Mouse (Mus musculus) MEL (cell line): ENCODE data around the gene Rnf169. TPM values are rescaled to one million over a fixed set of nuclear protein-coding genes. Genes with fewer than 3 reads are reported as not detected.

Source experiments
- DNase-seq: peaks from one replicate; pipeline ENCODE4 v3.0.0; 2011; ENCODE audit warnings: low read depth, low spot score
- H3K27ac ChIP-seq: 2 replicates; pipeline ENCODE4 v1.5.1; 2012; ENCODE audit warnings: low read depth, mild to moderate bottlenecking, control low read depth, low read length, moderate library complexity; ENCODE audit not compliant: control insufficient read depth
- H3K27me3 ChIP-seq, 2 experiments: fragments of 150-350 bp in 1 of 2; sonication (generic) in 1 of 2; 2 replicates each; pipeline ENCODE4 v1.6.1; 2012; ENCODE audit warnings: low read length in 2 of 2, mild to moderate bottlenecking in 2 of 2, improper control_type of control experiment in 1 of 2, moderate library complexity in 1 of 2; ENCODE audit not compliant: insufficient read depth in 2 of 2, control insufficient read depth in 1 of 2
- H3K36me3 ChIP-seq, 2 experiments: 2 replicates each; pipeline ENCODE4 v1.6.1; 2012 to 2014; ENCODE audit warnings: low read length in 2 of 2, improper control_type of control experiment in 1 of 2, inconsistent platforms in 1 of 2, mild to moderate bottlenecking in 1 of 2; ENCODE audit not compliant: insufficient read depth in 2 of 2, control insufficient read depth in 1 of 2
- H3K4me1 ChIP-seq, 2 experiments: fragments of 150-350 bp in 1 of 2; sonication (generic) in 1 of 2; 2 replicates each; pipeline ENCODE4 v1.6.1; 2012; ENCODE audit warnings: low read length in 2 of 2, improper control_type of control experiment in 1 of 2, mild to moderate bottlenecking in 1 of 2; ENCODE audit not compliant: insufficient read depth in 2 of 2, control insufficient read depth in 1 of 2
- H3K4me3 ChIP-seq, 2 experiments: fragments of 150-350 bp in 1 of 2; sonication (generic) in 1 of 2; 2 replicates each; pipeline ENCODE4 v1.5.1; 2012; ENCODE audit warnings: low read depth in 2 of 2, low read length in 2 of 2, mild to moderate bottlenecking in 2 of 2, moderate library complexity in 2 of 2, control low read depth in 1 of 2, improper control_type of control experiment in 1 of 2; ENCODE audit not compliant: control insufficient read depth in 1 of 2, insufficient read depth in 1 of 2
- H3K79me2 ChIP-seq: 2 replicates; pipeline ENCODE4 v1.6.1; 2012; ENCODE audit warnings: mild to moderate bottlenecking, low read length, moderate library complexity; ENCODE audit not compliant: control insufficient read depth, poor library complexity, insufficient read depth
- H3K9ac ChIP-seq: 2 replicates; pipeline ENCODE4 v1.6.1; 2012; ENCODE audit warnings: low read depth, mild to moderate bottlenecking, control low read depth, low read length, moderate library complexity; ENCODE audit not compliant: control insufficient read depth, poor library complexity, severe bottlenecking
- H3K9me3 ChIP-seq: fragments of 150-350 bp; sonication (generic); replicated peaks from 2 replicates; pipeline ENCODE4 v1.6.1; 2012; ENCODE audit warnings: mild to moderate bottlenecking, low read length, improper control_type of control experiment, moderate library complexity; ENCODE audit not compliant: insufficient read depth
- BHLHE40 ChIP-seq: IDR thresholded peaks from 2 replicates; pipeline ENCODE4 v1.6.1; 2012; ENCODE audit warnings: low read depth, mild to moderate bottlenecking, inconsistent platforms, low read length, improper control_type of control experiment, borderline replicate concordance
- CHD1 ChIP-seq: IDR thresholded peaks from 2 replicates; pipeline ENCODE4 v1.6.1; 2012; ENCODE audit warnings: low read depth, mild to moderate bottlenecking, inconsistent platforms, low read length, improper control_type of control experiment
- CHD2 ChIP-seq: IDR thresholded peaks from 2 replicates; pipeline ENCODE4 v1.6.1; 2011; ENCODE audit warnings: low read length, improper control_type of control experiment
- CTCF ChIP-seq, 3 experiments: IDR thresholded peaks in 2 of 3; conservative IDR thresholded peaks in 1 of 3; 2 replicates each; pipeline ENCODE4 v1.5.1; 2011 to 2012; ENCODE audit warnings: low read length in 3 of 3, low read depth in 2 of 3, mild to moderate bottlenecking in 2 of 3, improper control_type of control experiment in 1 of 3, inconsistent platforms in 1 of 3, mixed read lengths in 1 of 3, moderate library complexity in 1 of 3; ENCODE audit not compliant: control insufficient read depth in 1 of 3, insufficient read depth in 1 of 3, poor library complexity in 1 of 3, severe bottlenecking in 1 of 3
- ELF1 ChIP-seq: IDR thresholded peaks from 2 replicates; pipeline ENCODE4 v1.6.1; 2014; ENCODE audit warnings: low read depth, mild to moderate bottlenecking, inconsistent platforms, low read length, improper control_type of control experiment, moderate library complexity
- GATA1 ChIP-seq: IDR thresholded peaks from 2 replicates; pipeline ENCODE4 v1.6.1; 2011; ENCODE audit warnings: low read depth, low read length, improper control_type of control experiment
- JUND ChIP-seq: IDR thresholded peaks from 2 replicates; pipeline ENCODE4 v1.6.1; 2011; ENCODE audit warnings: low read depth, mild to moderate bottlenecking, improper control_type of control experiment, low read length
- MEF2A ChIP-seq: IDR thresholded peaks from 2 replicates; pipeline ENCODE4 v1.6.1; 2014; ENCODE audit warnings: low read depth, mild to moderate bottlenecking, inconsistent platforms, low read length, improper control_type of control experiment; ENCODE audit not compliant: poor library complexity, insufficient replicate concordance, severe bottlenecking; ENCODE audit errors: extremely low read depth
- MYB ChIP-seq: IDR thresholded peaks from 2 replicates; pipeline ENCODE4 v1.6.1; 2011; ENCODE audit warnings: mild to moderate bottlenecking, low read depth, low read length, improper control_type of control experiment
- MYC ChIP-seq: IDR thresholded peaks from 2 replicates; pipeline ENCODE4 v1.6.1; 2011; ENCODE audit warnings: low read depth, mild to moderate bottlenecking, low read length, improper control_type of control experiment, moderate library complexity
- NELFE ChIP-seq: IDR thresholded peaks from 2 replicates; pipeline ENCODE4 v1.6.1; 2011; ENCODE audit warnings: low read depth, low read length, improper control_type of control experiment
- POLR2AphosphoS2 ChIP-seq: IDR thresholded peaks from 2 replicates; pipeline ENCODE4 v1.6.1; 2011; ENCODE audit warnings: low read length, improper control_type of control experiment
- POLR2AphosphoS5 ChIP-seq: IDR thresholded peaks from 2 replicates; pipeline ENCODE4 v1.6.1; 2012; ENCODE audit warnings: low read depth, borderline replicate concordance, mild to moderate bottlenecking, inconsistent platforms, low read length, moderate library complexity, mixed read lengths
- RAD21 ChIP-seq: IDR thresholded peaks from 2 replicates; pipeline ENCODE4 v1.6.1; 2011; ENCODE audit warnings: mild to moderate bottlenecking, low read depth, low read length, improper control_type of control experiment
- RCOR1 ChIP-seq: IDR thresholded peaks from 2 replicates; pipeline ENCODE4 v1.6.1; 2012; ENCODE audit warnings: low read depth, mild to moderate bottlenecking, inconsistent platforms, low read length, improper control_type of control experiment
- SMC3 ChIP-seq: IDR thresholded peaks from 2 replicates; pipeline ENCODE4 v1.6.1; 2011; ENCODE audit warnings: low read depth, low read length, improper control_type of control experiment
- TCF12 ChIP-seq: IDR thresholded peaks from 2 replicates; pipeline ENCODE4 v1.6.1; 2014; ENCODE audit warnings: low read depth, mild to moderate bottlenecking, inconsistent platforms, low read length, improper control_type of control experiment, moderate library complexity
- UBTF ChIP-seq: IDR thresholded peaks from 2 replicates; pipeline ENCODE4 v1.6.1; 2012; ENCODE audit warnings: low read depth, mild to moderate bottlenecking, inconsistent platforms, low read length, improper control_type of control experiment, moderate library complexity, borderline replicate concordance; ENCODE audit not compliant: insufficient read depth
- ZC3H11A ChIP-seq: IDR thresholded peaks from 2 replicates; pipeline ENCODE4 v1.6.1; 2012; ENCODE audit warnings: low read depth, mild to moderate bottlenecking, inconsistent platforms, low read length, improper control_type of control experiment
- ZNF384 ChIP-seq: IDR thresholded peaks from 2 replicates; pipeline ENCODE4 v1.6.1; 2012; ENCODE audit warnings: low read depth, mild to moderate bottlenecking, inconsistent platforms, low read length, improper control_type of control experiment
- polyA plus RNA-seq, 2 experiments: library from polyadenylated mRNA; stranded (reverse) in 1 of 2; unstranded in 1 of 2; fragments of >175 nt in 1 of 2; fragments of >200 nt in 1 of 2; gene quantifications; 2 replicates each; pipeline versions ENCODE4 v1.2.1 to v1.2.4; 2012; ENCODE audit warnings: low replicate concordance in 2 of 2, low read depth in 1 of 2; ENCODE audit not compliant: insufficient read length in 2 of 2, insufficient read depth in 1 of 2, missing spikeins in 1 of 2
- total RNA-seq: library from RNA; depleted of rRNA; stranded (reverse); fragments of 300-350 nt; gene quantifications from 2 replicates; pipeline ENCODE4 v1.2.3, GENCODE M21; 2012

The Rnf169 gene
- total and polyA plus RNA-seq, 3 experiments: 6.2 to 7.2 TPM; not detected in 1

GRCm38 (mm10) chr7:99902208-99902607, 78.0 kb downstream of the Rnf169 start:
- no peaks in the 10 kb centered on the region for H3K9me3 ChIP-seq
- TF ChIP-seq CTCF (IDR thresholded peaks at IDR 0.05 in 2 of 3, conservative IDR thresholded peaks at IDR 0.05 in 1 of 3; ENCODE audit: control insufficient read depth in 1 of 3, insufficient read depth in 1 of 3, low read depth in 2 of 3, low read length in 3 of 3, poor library complexity in 1 of 3, severe bottlenecking in 1 of 3): no peak

GRCm38 (mm10) chr7:99896905-99897304, 83.3 kb downstream of the Rnf169 start:
- no peak overlapping the region for H3K27ac ChIP-seq
- no peaks in the 10 kb centered on the region for H3K79me2 ChIP-seq
- DNase-seq: no peak
- H3K9me3 ChIP-seq: no peaks in the 10 kb centered on the region
- peaks cover 0 to 6% of the 10 kb centered on the region in 2 experiments; a peak in 2 of 4 replicates for H3K36me3 ChIP-seq
- peaks cover 3 to 20% of the 10 kb centered on the region in 2 experiments; a peak in 3 of 4 replicates for H3K4me1 ChIP-seq
- no peak overlapping the region for H3K4me3 ChIP-seq
- TF ChIP-seq NELFE: no peak
- no peak for TF ChIP-seq CHD1
- TF ChIP-seq ZNF384: no peak
- TF ChIP-seq CHD2: no peak
- TF ChIP-seq SMC3: no peak
- no peak for TF ChIP-seq TCF12
- TF ChIP-seq UBTF: no peak
- no peak for TF ChIP-seq MEF2A
- TF ChIP-seq JUND: no peak
- TF ChIP-seq ZC3H11A: no peak
- H3K9ac ChIP-seq: no peak overlapping the region
- H3K27me3 ChIP-seq: no peaks in the 10 kb centered on the region

More at GRCm38 (mm10) chr7:99902208-99902607, 78.0 kb downstream of the Rnf169 start:
- H3K4me3 ChIP-seq: no peak overlapping the region
- no peak for DNase-seq
- H3K79me2 ChIP-seq: no peaks in the 10 kb centered on the region
- no peak overlapping the region for H3K9ac ChIP-seq
- peaks cover 11 to 34% of the 10 kb centered on the region in 2 experiments for H3K4me1 ChIP-seq
- no peaks in the 10 kb centered on the region for H3K27me3 ChIP-seq
- no peak overlapping the region for H3K27ac ChIP-seq
- H3K36me3 ChIP-seq: peaks cover 0 to 31% of the 10 kb centered on the region in 2 experiments; a peak in 2 of 4 replicates

GRCm38 (mm10) chr7:99894478-99894877, 85.8 kb downstream of the Rnf169 start:
- DNase-seq: no peak
- H3K27me3 ChIP-seq: no peaks in the 10 kb centered on the region
- H3K9ac ChIP-seq: no peak overlapping the region
- no peak overlapping the region for H3K27ac ChIP-seq
- TF ChIP-seq ELF1 (no peak), MYC (no peak), RCOR1 (no peak), RAD21 (no peak), CHD2 (no peak), BHLHE40 (no peak), ZNF384 (no peak), POLR2AphosphoS2 (no peak), GATA1 (no peak), CHD1 (no peak), MYB (no peak), POLR2AphosphoS5 (no peak)
- no peak overlapping the region for H3K4me3 ChIP-seq
- H3K9me3 ChIP-seq: no peaks in the 10 kb centered on the region
- H3K36me3 ChIP-seq: peaks cover 0 to 8% of the 10 kb centered on the region in 2 experiments; a peak in 2 of 4 replicates
- H3K4me1 ChIP-seq: peaks cover 6 to 23% of the 10 kb centered on the region in 2 experiments; a peak in 3 of 4 replicates
- H3K79me2 ChIP-seq: no peaks in the 10 kb centered on the region
